Mouse (Mus musculus) forebrain, embryonic 15.5 days (tissue): ENCODE measurements around the gene Cyp17a1. TPM values are rescaled to one million over a fixed set of nuclear protein-coding genes. Genes with fewer than 3 reads are reported as not detected.

ENCODE experiments used
- ATAC-seq: fragments of 200-750 bp; cut with Nextera tagmentation; replicated peaks from 2 replicates; pipeline ENCODE4 v1.8.0; 2017; ENCODE audit warnings: mild to moderate bottlenecking, moderate TSS enrichment, moderate library complexity
- H3K27ac ChIP-seq: fragments of 300-500 bp; sonication (generic); replicated peaks from 2 replicates; pipeline ENCODE4 v1.5.1; 2015; ENCODE audit warnings: mild to moderate bottlenecking, inconsistent platforms
- H3K27me3 ChIP-seq: fragments of 300-500 bp; sonication (generic); 2 replicates; pipeline ENCODE4 v1.6.1; 2015; ENCODE audit warnings: inconsistent platforms
- H3K36me3 ChIP-seq: fragments of 300-500 bp; sonication (generic); 2 replicates; pipeline ENCODE4 v1.6.1; 2015; ENCODE audit warnings: mild to moderate bottlenecking, inconsistent platforms
- H3K4me1 ChIP-seq: fragments of 300-500 bp; sonication (generic); 2 replicates; pipeline ENCODE4 v1.6.1; 2015; ENCODE audit warnings: inconsistent platforms
- H3K4me2 ChIP-seq: fragments of 300-500 bp; sonication (generic); replicated peaks from 2 replicates; pipeline ENCODE4 v1.6.1; 2015; ENCODE audit warnings: mild to moderate bottlenecking, inconsistent platforms
- H3K4me3 ChIP-seq: fragments of 300-500 bp; sonication (generic); 2 replicates; pipeline ENCODE4 v1.5.1; 2015; ENCODE audit warnings: mild to moderate bottlenecking, inconsistent platforms
- H3K9ac ChIP-seq: fragments of 300-500 bp; sonication (generic); replicated peaks from 2 replicates; pipeline ENCODE4 v1.6.1; 2015; ENCODE audit warnings: mild to moderate bottlenecking, inconsistent platforms
- H3K9me3 ChIP-seq: fragments of 300-500 bp; sonication (generic); 2 replicates; pipeline ENCODE4 v1.6.1; 2016; ENCODE audit warnings: inconsistent platforms
- WGBS: fragments of 180-500 bp; shearing (Covaris S2); methylation state at CpG from one replicate; pipeline ENCODE4 v1.1.7; 2015; ENCODE audit warnings: mixed read lengths; 5-methylcytosine and 5-hydroxymethylcytosine counted together
- polyA plus RNA-seq: library from polyadenylated mRNA; unstranded; fragments of >200 nt; fragmentation: Nextera tagmentation; extraction: Ambion mirVana; gene quantifications from 2 replicates; pipeline ENCODE4 v1.2.1, GENCODE M21; 2015

Gene Cyp17a1
- polyA plus RNA-seq, 1 experiment from 2014 or later: not detected

GRCm38 (mm10) chr19:46696943-46697342 lies 24.0 kb upstream of the Cyp17a1 start:
- no peaks in the 10 kb centered on the region for H3K36me3 ChIP-seq
- H3K27me3 ChIP-seq: no peaks in the 10 kb centered on the region
- H3K4me1 ChIP-seq: no peaks in the 10 kb centered on the region
- H3K9me3 ChIP-seq: no peaks in the 10 kb centered on the region
- H3K27ac ChIP-seq: no peak overlapping the region
- no peak overlapping the region for H3K4me2 ChIP-seq
- no peak overlapping the region for H3K9ac ChIP-seq
- no peak overlapping the region for H3K4me3 ChIP-seq
- no peak for ATAC-seq
- 82% methylated on average over 7 of the region's 7 CpGs for WGBS

DNA sequence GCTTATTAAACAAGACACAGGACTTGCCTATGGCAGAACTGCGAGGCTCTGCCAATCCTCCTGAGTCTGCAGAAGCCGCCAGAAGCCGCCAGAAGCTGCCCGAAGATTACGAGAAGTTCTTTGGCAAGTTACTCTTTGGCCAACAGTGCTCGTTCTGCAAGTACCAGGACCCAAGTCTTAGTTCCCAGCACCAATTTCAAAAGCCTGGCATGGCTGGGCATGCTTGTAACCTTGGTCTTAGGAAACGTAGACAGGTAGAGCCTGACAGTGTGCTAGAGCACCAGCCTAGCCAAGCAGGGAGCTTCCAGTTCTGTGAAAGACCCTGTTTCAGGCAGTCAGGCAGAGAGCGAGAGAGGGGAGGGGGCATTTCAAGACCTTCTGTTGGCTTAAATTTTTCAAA lies 23.5 kb upstream of the Cyp17a1 start:
- Histone ChIP-seq H3K4me1 (no peaks in the 10 kb centered on the region), H3K9me3 (no peaks in the 10 kb centered on the region), H3K4me2 (no peak overlapping the region), H3K36me3 (no peaks in the 10 kb centered on the region), H3K27me3 (no peaks in the 10 kb centered on the region), H3K9ac (no peak overlapping the region), H3K27ac (no peak overlapping the region), H3K4me3 (no peak overlapping the region)
- WGBS: 91% methylated on average over 8 of the region's 8 CpGs
- no peak for ATAC-seq

- Histone ChIP-seq H3K27ac (no peak overlapping the region), H3K9ac (no peak overlapping the region), H3K9me3 (no peaks in the 10 kb centered on the region), H3K36me3 (no peaks in the 10 kb centered on the region), H3K4me1 (peaks cover 14% of the 10 kb centered on the region), H3K4me2 (no peak overlapping the region), H3K4me3 (no peak overlapping the region), H3K27me3 (no peaks in the 10 kb centered on the region)
- 78% methylated on average over 4 of the region's 4 CpGs for WGBS
- ATAC-seq: no peak
These were observed 20.2 kb upstream of the Cyp17a1 start for GRCm38 (mm10) chr19:46693146-46693545.

- Histone ChIP-seq H3K36me3 (no peaks in the 10 kb centered on the region), H3K4me2 (no peak overlapping the region), H3K9ac (no peak overlapping the region), H3K9me3 (no peaks in the 10 kb centered on the region), H3K4me3 (no peak overlapping the region), H3K27ac (no peak overlapping the region), H3K4me1 (peaks cover 14% of the 10 kb centered on the region), H3K27me3 (no peaks in the 10 kb centered on the region)
- no peak for ATAC-seq
- WGBS: 90% methylated on average over 2 of the region's 2 CpGs
These were observed 18.1 kb upstream of the Cyp17a1 start for GRCm38 (mm10) chr19:46691078-46691477.

DNA sequence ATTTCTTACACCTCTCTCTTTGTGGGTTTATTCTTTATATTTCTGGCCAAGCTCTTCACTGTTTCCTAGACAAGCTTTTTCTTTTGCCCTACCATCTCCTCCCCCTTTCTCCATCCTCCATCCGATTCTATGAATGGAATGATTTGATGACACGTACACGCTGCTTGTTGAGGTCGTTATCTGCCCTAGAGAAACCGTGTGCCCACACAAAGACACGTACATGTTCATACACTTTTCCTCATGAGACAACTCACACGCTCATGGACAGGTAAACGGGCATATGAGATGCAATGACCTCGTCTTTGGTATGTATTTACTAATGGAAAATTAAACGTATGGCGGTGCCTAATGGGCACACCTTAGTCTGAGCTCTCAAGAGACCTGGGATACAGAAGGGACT lies 17.4 kb upstream of the Cyp17a1 start:
- H3K9ac ChIP-seq: peak overlapping the region; percentile 93
- H3K27me3 ChIP-seq: no peaks in the 10 kb centered on the region
- peak; percentile 47 for ATAC-seq
- H3K4me3 ChIP-seq: peak overlapping the region; percentile 88
- WGBS: 66% methylated on average over 11 of the region's 11 CpGs
- H3K9me3 ChIP-seq: no peaks in the 10 kb centered on the region
- H3K4me1 ChIP-seq: peaks cover 14% of the 10 kb centered on the region
- H3K27ac ChIP-seq: peak overlapping the region; percentile 87
- no peaks in the 10 kb centered on the region for H3K36me3 ChIP-seq
- peak overlapping the region; percentile 48 for H3K4me2 ChIP-seq

- H3K4me1 ChIP-seq: peaks cover 14% of the 10 kb centered on the region
- peak within 1 kb of the TSS; percentile 48 for H3K4me2 ChIP-seq
- H3K36me3 ChIP-seq: no peaks in the 10 kb centered on the region
- H3K9me3 ChIP-seq: no peaks in the 10 kb centered on the region
- H3K9ac ChIP-seq: peak within 1 kb of the TSS; percentile 93
- 2% methylated on average over 44 of the region's 44 CpGs for WGBS
- ATAC-seq: peak; percentile 97
- H3K27me3 ChIP-seq: no peaks in the 10 kb centered on the region
- H3K27ac ChIP-seq: peak within 1 kb of the TSS; percentile 87
- H3K4me3 ChIP-seq: peak within 1 kb of the TSS; percentile 88
These were observed 16.7 kb upstream of the Cyp17a1 start, which contains the start of gene Borcs7 for GRCm38 (mm10) chr19:46689460-46690372. Borcs7 (plus strand) TSS chr19:46689906.

- no peak overlapping the region for H3K4me2 ChIP-seq
- H3K27me3 ChIP-seq: no peaks in the 10 kb centered on the region
- H3K36me3 ChIP-seq: no peaks in the 10 kb centered on the region
- H3K4me3 ChIP-seq: no peak overlapping the region
- 69% methylated on average over 12 of the region's 12 CpGs for WGBS
- H3K4me1 ChIP-seq: no peaks in the 10 kb centered on the region
- ATAC-seq: no peak
- H3K9me3 ChIP-seq: no peaks in the 10 kb centered on the region
- H3K9ac ChIP-seq: no peak overlapping the region
- no peak overlapping the region for H3K27ac ChIP-seq
These were observed 6.9 kb upstream of the Cyp17a1 start for GRCm38 (mm10) chr19:46679720-46680383.

DNA sequence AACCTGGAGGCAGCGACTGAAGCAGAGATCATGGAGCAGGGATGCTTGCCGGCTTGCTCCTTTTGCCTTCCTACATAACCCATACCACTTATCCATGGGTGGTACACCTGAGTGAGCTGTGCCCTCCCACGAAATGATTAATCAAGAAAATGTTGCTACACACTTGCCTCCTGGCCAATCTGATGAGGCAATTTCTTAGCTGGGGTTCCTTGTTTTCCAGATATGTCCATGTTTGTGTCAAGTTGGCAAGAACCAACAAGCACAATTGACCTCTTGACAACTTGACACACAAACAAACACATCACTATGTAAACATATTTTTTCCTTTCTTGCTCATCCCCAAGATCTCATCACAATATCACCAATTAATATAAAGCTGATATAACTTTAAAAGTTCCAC lies 2.7 kb upstream of the Cyp17a1 start:
- Histone ChIP-seq H3K4me3 (no peak overlapping the region), H3K27me3 (no peaks in the 10 kb centered on the region), H3K36me3 (no peaks in the 10 kb centered on the region), H3K4me2 (no peak overlapping the region), H3K9ac (no peak overlapping the region), H3K4me1 (no peaks in the 10 kb centered on the region), H3K27ac (no peak overlapping the region), H3K9me3 (no peaks in the 10 kb centered on the region)
- WGBS: 80% methylated on average over 3 of the region's 3 CpGs
- ATAC-seq: no peak

- Histone ChIP-seq H3K4me1 (peaks cover 1% of the 10 kb centered on the region; the same call in 1 of the 2 replicates), H3K27me3 (no peaks in the 10 kb centered on the region), H3K9me3 (no peaks in the 10 kb centered on the region), H3K9ac (no peak overlapping the region), H3K27ac (no peak overlapping the region), H3K4me2 (no peak overlapping the region), H3K4me3 (no peak overlapping the region), H3K36me3 (no peaks in the 10 kb centered on the region)
- WGBS: 34% methylated on average over 13 of the region's 13 CpGs
- no peak; the same call in 1 of the 2 replicates for ATAC-seq
These were observed 2.3 kb downstream of the Cyp17a1 start for GRCm38 (mm10) chr19:46670691-46671090.

GRCm38 (mm10) chr19:46669802-46670201 lies 3.2 kb downstream of the Cyp17a1 start:
- H3K9ac ChIP-seq: no peak overlapping the region
- H3K27me3 ChIP-seq: no peaks in the 10 kb centered on the region
- no peaks in the 10 kb centered on the region for H3K9me3 ChIP-seq
- 90% methylated on average over 5 of the region's 5 CpGs for WGBS
- ATAC-seq: no peak
- H3K4me1 ChIP-seq: peaks cover 6% of the 10 kb centered on the region
- H3K4me2 ChIP-seq: no peak overlapping the region
- H3K36me3 ChIP-seq: no peaks in the 10 kb centered on the region
- no peak overlapping the region for H3K4me3 ChIP-seq
- no peak overlapping the region for H3K27ac ChIP-seq

GRCm38 (mm10) chr19:46668263-46668662 lies 4.7 kb downstream of the Cyp17a1 start:
- no peaks in the 10 kb centered on the region for H3K36me3 ChIP-seq
- peaks cover 6% of the 10 kb centered on the region for H3K4me1 ChIP-seq
- H3K27ac ChIP-seq: no peak overlapping the region
- no peak overlapping the region for H3K9ac ChIP-seq
- no peak overlapping the region for H3K4me3 ChIP-seq
- H3K27me3 ChIP-seq: no peaks in the 10 kb centered on the region
- H3K4me2 ChIP-seq: no peak overlapping the region
- H3K9me3 ChIP-seq: no peaks in the 10 kb centered on the region
- no peak for ATAC-seq
- WGBS: 88% methylated on average over 10 of the region's 10 CpGs

DNA sequence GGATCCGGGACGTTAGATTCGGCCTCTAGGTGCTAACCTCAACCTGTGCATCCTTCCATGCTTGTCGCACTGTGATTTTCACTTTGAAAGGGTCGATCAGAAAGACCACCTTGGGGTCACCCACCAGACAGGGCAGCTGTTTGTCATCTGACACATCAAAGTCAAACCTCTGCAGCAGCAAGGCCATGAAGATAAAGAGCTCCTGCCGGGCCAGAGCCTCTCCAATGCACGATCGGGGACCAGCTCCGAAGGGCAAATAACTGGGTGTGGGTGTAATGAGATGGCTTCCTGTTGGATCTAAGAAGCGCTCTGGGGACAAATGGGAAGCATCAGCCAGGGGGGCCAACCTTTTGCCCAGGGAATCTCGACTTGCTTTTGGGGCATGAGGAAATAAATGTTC lies 5.7 kb downstream of the Cyp17a1 start:
- Histone ChIP-seq H3K9me3 (no peaks in the 10 kb centered on the region), H3K27ac (no peak overlapping the region), H3K4me3 (no peak overlapping the region), H3K4me1 (peaks cover 6% of the 10 kb centered on the region), H3K4me2 (no peak overlapping the region), H3K9ac (no peak overlapping the region), H3K36me3 (no peaks in the 10 kb centered on the region), H3K27me3 (no peaks in the 10 kb centered on the region)
- no peak for ATAC-seq
- WGBS: 74% methylated on average over 11 of the region's 11 CpGs
